Mouse (Mus musculus) G1E (cell line): ENCODE measurements around the gene Atg9b.

Experiments used
- CTCF ChIP-seq: IDR thresholded peaks from 2 replicates; pipeline ENCODE4 v1.5.1; 2012; ENCODE audit warnings: low read depth, low read length, inconsistent platforms, mixed read lengths
- GATA1 ChIP-seq: IDR thresholded peaks from 2 replicates; pipeline ENCODE4 v1.6.1; 2012; ENCODE audit warnings: borderline replicate concordance, low read length, inconsistent platforms, mixed read lengths
- GATA2 ChIP-seq: IDR thresholded peaks from 2 replicates; pipeline ENCODE4 v1.6.1; 2012; ENCODE audit warnings: low read depth, low read length, inconsistent platforms, borderline replicate concordance
- POLR2AphosphoS5 ChIP-seq: IDR thresholded peaks from 2 replicates; pipeline ENCODE4 v1.6.1; 2012; ENCODE audit warnings: low read depth, low read length, inconsistent platforms; ENCODE audit not compliant: insufficient replicate concordance
- TAL1 ChIP-seq: conservative IDR thresholded peaks from 2 replicates; pipeline ENCODE4 v1.6.1; 2012; ENCODE audit warnings: low read depth, low read length, inconsistent platforms, mixed read lengths

DNA sequence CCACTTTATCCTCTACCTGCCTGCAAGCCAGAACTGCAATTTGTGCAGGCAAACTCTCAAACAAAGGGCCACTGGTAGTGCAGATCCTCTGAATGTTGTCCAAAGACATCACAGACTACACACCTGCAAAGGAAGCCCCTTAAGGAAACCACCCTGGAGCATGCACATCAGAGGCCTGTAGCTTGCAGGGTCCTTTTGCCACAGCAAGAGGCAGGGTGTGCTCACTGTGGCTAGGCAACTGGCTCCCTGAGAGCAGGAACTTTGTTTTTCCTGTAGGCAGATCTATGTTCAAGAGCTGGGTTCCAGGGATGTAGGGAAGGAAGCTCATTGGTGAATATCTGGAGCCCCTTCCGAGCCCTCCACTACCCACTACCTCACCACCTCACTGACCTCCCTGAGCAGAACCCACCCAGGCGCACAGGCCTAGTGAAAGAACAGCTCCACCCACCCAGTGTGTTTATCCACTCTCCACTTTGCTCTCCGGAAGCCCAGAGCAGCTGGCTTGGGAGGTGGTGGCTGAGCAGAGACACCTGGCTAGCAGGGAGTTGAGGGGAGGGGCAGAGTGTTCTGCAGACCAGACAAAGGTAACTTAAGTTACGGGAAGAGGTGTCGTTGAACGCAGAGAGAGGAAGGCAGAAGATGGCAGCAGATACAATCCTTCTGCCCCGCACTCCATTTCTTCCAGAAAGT is 44.6 kb downstream of the Atg9b start:
- TF ChIP-seq CTCF (no peak), GATA1 (no peak), GATA2 (no peak), POLR2AphosphoS5 (no peak), TAL1 (no peak)
